Mouse (Mus musculus): ENCODE results near the gene Phf23. TPM values are rescaled to one million over a fixed set of nuclear protein-coding genes. Genes with fewer than 3 reads are reported as not detected.

Phf23 gene
- polyA plus RNA-seq, 1 experiment: 93.4 TPM

DNA sequence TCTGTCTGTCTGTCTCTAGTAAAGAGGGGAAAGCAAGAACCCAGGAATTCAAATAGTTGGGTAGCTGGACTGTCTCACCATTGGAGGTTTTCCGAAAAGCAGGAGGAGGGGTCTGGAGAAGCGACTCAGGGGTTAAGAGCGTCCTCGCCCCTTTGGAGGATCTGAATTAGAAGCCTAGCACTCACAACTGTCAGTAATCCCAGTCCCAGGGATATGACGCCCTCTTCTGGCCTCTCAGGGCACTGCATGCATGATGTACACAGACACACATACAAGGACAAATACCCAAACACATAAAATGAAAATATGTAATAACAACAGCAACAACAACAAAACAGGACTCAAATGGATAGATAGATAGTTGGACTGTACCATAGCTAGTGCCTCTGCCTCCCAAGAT lies 35.0 kb upstream of the Phf23 start:
- peaks cover 20% of the 10 kb centered on the region for H3K27me3 ChIP-seq (ENCODE audit: control insufficient read depth, insufficient read depth, insufficient read length)
- TF ChIP-seq FOSL1 (IDR thresholded peaks at IDR 0.05; ENCODE audit: insufficient read depth, low read length, poor library complexity, severe bottlenecking) (no peak), USF1 (IDR thresholded peaks at IDR 0.05; ENCODE audit: low read depth) (no peak), MYOD1 (IDR thresholded peaks at IDR 0.05; ENCODE audit: control insufficient read depth, insufficient read length, low read depth) (no peak), CEBPB (IDR thresholded peaks at IDR 0.05; ENCODE audit: low read depth) (no peak), MAX (IDR thresholded peaks at IDR 0.05) (no peak), MYOG (IDR thresholded peaks at IDR 0.05; ENCODE audit: control insufficient read depth, extremely low read depth, insufficient read length) (no peak), CTCF (IDR thresholded peaks at IDR 0.05; ENCODE audit: control insufficient read depth, insufficient read depth, insufficient read length) (peak; percentile 2)

DNA sequence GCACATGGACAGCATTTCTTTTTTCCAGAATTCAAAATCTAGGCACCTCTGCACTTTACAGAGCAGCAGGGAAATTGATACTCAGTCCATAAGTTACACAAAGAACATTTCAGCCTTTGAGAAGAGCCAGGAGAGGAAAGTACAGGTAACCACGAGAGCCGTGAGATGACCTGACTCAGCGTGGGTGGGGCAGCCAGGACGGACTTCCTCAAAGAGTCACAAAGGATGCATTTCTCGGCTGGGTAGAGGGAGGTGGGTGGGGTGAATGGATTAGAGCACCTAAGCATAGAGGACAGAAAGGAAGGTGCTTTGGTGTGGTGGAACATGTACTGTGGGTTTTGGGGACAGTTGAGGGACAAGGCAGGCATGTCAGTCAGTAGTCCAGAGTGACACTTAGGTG lies 33.7 kb upstream of the Phf23 start:
- Histone ChIP-seq H3K79me2 (ENCODE audit: control insufficient read depth, insufficient read depth) (no peaks in the 10 kb centered on the region), H3K79me3 (ENCODE audit: low read depth) (no peaks in the 10 kb centered on the region), H3K36me3 (ENCODE audit: control insufficient read depth, insufficient read depth) (no peaks in the 10 kb centered on the region), H3K27me3 (ENCODE audit: control insufficient read depth, insufficient read depth, insufficient read length) (peaks cover 27% of the 10 kb centered on the region), H3K4me3 (ENCODE audit: insufficient read depth, poor library complexity, severe bottlenecking) (no peak overlapping the region), H3ac (ENCODE audit: control insufficient read depth, insufficient read length, low read depth) (no peak overlapping the region)
- TF ChIP-seq USF1 (IDR thresholded peaks at IDR 0.05; ENCODE audit: low read depth): no peak
- no peak for TF ChIP-seq MAX (IDR thresholded peaks at IDR 0.05)
- no peak for TF ChIP-seq MYOG (IDR thresholded peaks at IDR 0.05; ENCODE audit: control insufficient read depth, extremely low read depth, insufficient read length)
- TF ChIP-seq FOSL1 (IDR thresholded peaks at IDR 0.05; ENCODE audit: insufficient read depth, low read length, poor library complexity, severe bottlenecking): no peak
- no peak for TF ChIP-seq CTCF (IDR thresholded peaks at IDR 0.05; ENCODE audit: control insufficient read depth, insufficient read depth, insufficient read length)
- no peak for TF ChIP-seq CEBPB (IDR thresholded peaks at IDR 0.05; ENCODE audit: low read depth)
- TF ChIP-seq MYOD1 (IDR thresholded peaks at IDR 0.05; ENCODE audit: control insufficient read depth, insufficient read length, low read depth): no peak

More for the DNA sequence above, 35.0 kb upstream of the Phf23 start:
- no peak overlapping the region for H3K4me3 ChIP-seq (ENCODE audit: insufficient read depth, poor library complexity, severe bottlenecking)
- H3K79me2 ChIP-seq (ENCODE audit: control insufficient read depth, insufficient read depth): no peaks in the 10 kb centered on the region
- H3K79me3 ChIP-seq (ENCODE audit: low read depth): no peaks in the 10 kb centered on the region
- H3ac ChIP-seq (ENCODE audit: control insufficient read depth, insufficient read length, low read depth): no peak overlapping the region
- no peaks in the 10 kb centered on the region for H3K36me3 ChIP-seq (ENCODE audit: control insufficient read depth, insufficient read depth)

DNA sequence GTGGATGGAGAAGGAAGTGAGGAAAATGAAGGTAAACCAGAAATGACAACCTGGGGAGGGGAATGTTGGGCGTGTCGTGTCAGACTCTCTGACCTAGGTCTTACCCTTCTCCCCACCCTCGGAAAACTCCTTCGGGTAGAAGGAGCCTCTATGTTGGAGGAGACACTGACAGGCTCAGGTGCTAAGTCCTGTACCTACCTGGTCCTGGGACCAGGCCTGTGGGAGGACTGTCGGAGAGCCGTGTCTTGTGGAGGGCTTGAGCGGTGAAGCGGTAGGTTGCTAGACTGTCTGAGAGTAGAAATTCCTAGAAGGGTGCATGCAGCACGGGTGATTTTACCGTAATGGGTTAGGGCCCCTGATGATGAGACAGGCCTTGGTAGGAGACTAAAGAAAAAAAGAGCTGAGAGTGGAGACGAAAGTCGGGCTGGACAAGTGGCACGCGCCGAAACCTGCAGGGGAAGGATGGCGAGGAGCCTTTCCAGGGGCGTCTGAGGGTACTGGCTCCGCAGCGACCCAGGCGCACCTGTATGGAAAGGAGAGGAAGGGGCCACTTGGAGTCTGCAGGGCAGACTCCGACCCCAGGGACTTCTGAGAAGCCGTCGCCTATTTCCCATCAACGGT lies 30.8 kb upstream of the Phf23 start, which contains the start of gene Cldn7:
Gene Cldn7 (plus strand): TSS at position 130 of the 621 bp plus-strand sequence.
- Histone ChIP-seq H3ac (ENCODE audit: control insufficient read depth, insufficient read length, low read depth) (no peak within 1 kb of the TSS), H3K79me3 (ENCODE audit: low read depth) (no peaks in the 10 kb centered on the region), H3K27me3 (ENCODE audit: control insufficient read depth, insufficient read depth, insufficient read length) (peaks cover 27% of the 10 kb centered on the region), H3K36me3 (ENCODE audit: control insufficient read depth, insufficient read depth) (peaks cover 20% of the 10 kb centered on the region), H3K4me3 (ENCODE audit: insufficient read depth, poor library complexity, severe bottlenecking) (no peak within 1 kb of the TSS), H3K79me2 (ENCODE audit: control insufficient read depth, insufficient read depth) (no peaks in the 10 kb centered on the region)
- TF ChIP-seq MAX (IDR thresholded peaks at IDR 0.05) (no peak), MYOD1 (IDR thresholded peaks at IDR 0.05; ENCODE audit: control insufficient read depth, insufficient read length, low read depth) (no peak), FOSL1 (IDR thresholded peaks at IDR 0.05; ENCODE audit: insufficient read depth, low read length, poor library complexity, severe bottlenecking) (no peak), USF1 (IDR thresholded peaks at IDR 0.05; ENCODE audit: low read depth) (no peak), CEBPB (IDR thresholded peaks at IDR 0.05; ENCODE audit: low read depth) (no peak), MYOG (IDR thresholded peaks at IDR 0.05; ENCODE audit: control insufficient read depth, extremely low read depth, insufficient read length) (no peak)

DNA sequence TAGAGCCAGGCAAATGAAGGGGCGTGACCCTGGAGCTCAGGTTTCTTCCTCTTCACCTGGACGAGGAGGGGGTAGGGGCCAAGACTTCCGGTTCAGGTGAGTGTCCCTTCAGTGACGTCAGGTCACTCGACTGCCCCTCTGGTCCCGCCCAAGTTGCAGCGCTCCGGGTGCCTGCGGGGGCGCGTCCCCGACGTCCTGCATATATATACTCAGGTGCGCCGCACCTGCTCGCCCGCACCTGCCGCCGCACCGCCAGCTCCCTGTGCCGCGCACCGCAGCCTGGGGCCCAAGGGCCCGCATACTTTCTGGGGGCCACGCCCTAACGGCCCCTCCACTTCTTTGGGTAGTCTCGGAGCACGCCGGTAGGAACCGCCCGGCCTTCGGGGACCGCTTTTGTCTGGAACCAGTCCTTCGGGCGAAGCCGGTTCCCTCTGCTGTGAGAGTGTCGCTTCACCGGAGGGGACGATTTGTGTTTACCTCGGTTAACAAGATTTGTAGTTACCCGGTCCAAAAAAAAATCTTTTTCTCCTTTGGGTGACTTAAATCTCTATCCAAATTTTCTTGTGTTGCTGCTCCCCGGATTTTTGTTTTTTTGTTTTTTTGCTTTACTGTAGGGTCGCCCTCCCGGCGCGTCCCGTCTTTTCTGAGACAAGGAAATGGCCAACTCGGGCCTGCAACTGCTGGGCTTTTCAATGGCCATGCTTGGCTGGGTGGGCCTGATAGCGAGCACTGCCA lies 30.1 kb upstream of the Phf23 start:
- Histone ChIP-seq H3K4me3 (ENCODE audit: insufficient read depth, poor library complexity, severe bottlenecking) (no peak overlapping the region), H3K27me3 (ENCODE audit: control insufficient read depth, insufficient read depth, insufficient read length) (peaks cover 27% of the 10 kb centered on the region)

DNA sequence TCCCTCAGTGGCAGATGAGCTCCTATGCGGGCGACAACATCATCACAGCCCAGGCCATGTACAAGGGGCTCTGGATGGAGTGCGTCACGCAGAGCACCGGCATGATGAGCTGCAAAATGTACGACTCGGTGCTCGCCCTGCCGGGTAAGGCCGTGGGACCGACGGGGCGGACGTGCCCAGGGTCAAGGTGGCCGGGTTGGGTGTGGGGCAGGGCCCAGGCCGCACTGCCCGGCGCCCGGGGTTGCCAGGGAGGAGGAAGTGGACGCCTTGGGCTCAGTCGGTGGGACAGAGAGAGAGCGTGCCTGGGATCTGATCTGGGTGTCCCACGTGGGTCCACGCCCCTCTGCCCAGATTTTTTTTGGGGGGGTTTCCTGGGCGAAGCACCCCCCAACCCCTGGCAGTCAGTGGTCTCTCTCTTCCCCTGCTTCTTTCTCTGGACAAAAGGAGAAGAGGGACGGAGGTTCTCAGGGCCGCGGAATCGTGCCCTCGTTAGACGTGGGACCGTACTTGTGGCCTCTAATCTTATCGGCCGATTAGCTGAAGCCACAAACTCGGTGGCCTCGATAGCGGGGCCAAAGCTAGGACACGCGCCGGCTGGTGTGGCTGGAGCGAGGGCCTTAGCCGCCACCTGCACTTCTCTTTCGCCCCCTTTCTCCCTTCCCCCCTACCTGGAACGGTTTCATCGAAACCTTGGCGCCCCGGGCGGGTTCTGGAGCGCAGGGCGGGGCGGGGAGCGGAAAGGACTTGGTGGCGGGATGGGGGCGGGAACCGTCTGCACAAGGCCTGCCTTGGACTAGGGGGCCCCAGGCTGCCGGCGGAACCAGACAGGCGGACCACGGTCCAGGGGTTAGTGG lies 29.3 kb upstream of the Phf23 start:
- Histone ChIP-seq H3K27me3 (ENCODE audit: control insufficient read depth, insufficient read depth, insufficient read length) (peaks cover 27% of the 10 kb centered on the region), H3K4me3 (ENCODE audit: insufficient read depth, poor library complexity, severe bottlenecking) (no peak overlapping the region), H3K79me2 (ENCODE audit: control insufficient read depth, insufficient read depth) (no peaks in the 10 kb centered on the region), H3K36me3 (ENCODE audit: control insufficient read depth, insufficient read depth) (peaks cover 27% of the 10 kb centered on the region), H3ac (ENCODE audit: control insufficient read depth, insufficient read length, low read depth) (no peak overlapping the region), H3K79me3 (ENCODE audit: low read depth) (no peaks in the 10 kb centered on the region)
- TF ChIP-seq MAX (IDR thresholded peaks at IDR 0.05) (no peak), FOSL1 (IDR thresholded peaks at IDR 0.05; ENCODE audit: insufficient read depth, low read length, poor library complexity, severe bottlenecking) (no peak), CTCF (IDR thresholded peaks at IDR 0.05; ENCODE audit: control insufficient read depth, insufficient read depth, insufficient read length) (no peak), USF1 (IDR thresholded peaks at IDR 0.05; ENCODE audit: low read depth) (no peak), MYOD1 (IDR thresholded peaks at IDR 0.05; ENCODE audit: control insufficient read depth, insufficient read length, low read depth) (no peak), CEBPB (IDR thresholded peaks at IDR 0.05; ENCODE audit: low read depth) (no peak), MYOG (IDR thresholded peaks at IDR 0.05; ENCODE audit: control insufficient read depth, extremely low read depth, insufficient read length) (no peak)

More for the DNA sequence above, 30.1 kb upstream of the Phf23 start:
- no peaks in the 10 kb centered on the region for H3K79me2 ChIP-seq (ENCODE audit: control insufficient read depth, insufficient read depth)
- H3K36me3 ChIP-seq (ENCODE audit: control insufficient read depth, insufficient read depth): peaks cover 27% of the 10 kb centered on the region
- TF ChIP-seq USF1 (IDR thresholded peaks at IDR 0.05; ENCODE audit: low read depth) (no peak), MAX (IDR thresholded peaks at IDR 0.05) (no peak), MYOD1 (IDR thresholded peaks at IDR 0.05; ENCODE audit: control insufficient read depth, insufficient read length, low read depth) (no peak), MYOG (IDR thresholded peaks at IDR 0.05; ENCODE audit: control insufficient read depth, extremely low read depth, insufficient read length) (no peak), CTCF (IDR thresholded peaks at IDR 0.05; ENCODE audit: control insufficient read depth, insufficient read depth, insufficient read length) (no peak), CEBPB (IDR thresholded peaks at IDR 0.05; ENCODE audit: low read depth) (no peak), FOSL1 (IDR thresholded peaks at IDR 0.05; ENCODE audit: insufficient read depth, low read length, poor library complexity, severe bottlenecking) (no peak)
- H3ac ChIP-seq (ENCODE audit: control insufficient read depth, insufficient read length, low read depth): no peak overlapping the region
- no peaks in the 10 kb centered on the region for H3K79me3 ChIP-seq (ENCODE audit: low read depth)
